Mouse (Mus musculus) kidney, embryonic 16.5 days (tissue): Measurements from ENCODE around the gene Tarbp1. TPM values are rescaled to one million over a fixed set of nuclear protein-coding genes. Genes with fewer than 3 reads are reported as not detected.
"Not testable (repeated sequence)": the region's sequence is repeated elsewhere in the genome, so short reads cannot be mapped to it uniquely, and the experiment has no call there.

Experiments
- ATAC-seq: fragments of 200-750 bp; cut with Nextera tagmentation; 2 replicates; pipeline ENCODE4 v1.8.0; 2017; ENCODE audit warnings: moderate TSS enrichment; ENCODE audit not compliant: low FRiP score, low TSS enrichment
- H3K27ac ChIP-seq: fragments of 300-500 bp; sonication (generic); 2 replicates; pipeline ENCODE4 v1.5.1; 2014; ENCODE audit warnings: low read length
- H3K27me3 ChIP-seq: fragments of 300-500 bp; sonication (generic); 2 replicates; pipeline ENCODE4 v1.6.1; 2014; ENCODE audit warnings: low read length, control low read depth, mixed read lengths; ENCODE audit not compliant: insufficient read depth
- H3K36me3 ChIP-seq: fragments of 300-500 bp; sonication (generic); 2 replicates; pipeline ENCODE4 v1.6.1; 2014; ENCODE audit warnings: low read length, control low read depth, mixed read lengths; ENCODE audit not compliant: insufficient read depth
- H3K4me1 ChIP-seq: fragments of 300-500 bp; sonication (generic); 2 replicates; pipeline ENCODE4 v1.6.1; 2014; ENCODE audit warnings: low read length, control low read depth, mixed read lengths; ENCODE audit not compliant: insufficient read depth
- H3K4me2 ChIP-seq: fragments of 300-500 bp; sonication (generic); replicated peaks from 2 replicates; pipeline ENCODE4 v1.6.1; 2014; ENCODE audit warnings: low read depth, low read length
- H3K4me3 ChIP-seq: fragments of 300-500 bp; sonication (generic); 2 replicates; pipeline ENCODE4 v1.5.1; 2014; ENCODE audit warnings: mild to moderate bottlenecking, low read length
- H3K9ac ChIP-seq: fragments of 300-500 bp; sonication (generic); replicated peaks from 2 replicates; pipeline ENCODE4 v1.6.1; 2014; ENCODE audit warnings: low read length
- H3K9me3 ChIP-seq: fragments of 300-500 bp; sonication (generic); 2 replicates; pipeline ENCODE4 v1.6.1; 2016; ENCODE audit warnings: low read length, control low read depth
- WGBS: fragments of 180-500 bp; shearing (Covaris S2); extraction: QIAGEN DNeasy Blood & Tissue Kit; methylation state at CpG from one replicate; pipeline ENCODE4 v1.1.7; 2014; 5-methylcytosine and 5-hydroxymethylcytosine counted together
- polyA plus RNA-seq: library from polyadenylated mRNA; unstranded; fragments of >200 nt; fragmentation: Nextera tagmentation; extraction: Ambion mirVana; gene quantifications from 2 replicates; pipeline ENCODE4 v1.2.1, GENCODE M21; 2015

Tarbp1 gene
- polyA plus RNA-seq, 1 experiment from 2014 or later = 3.1 TPM

DNA sequence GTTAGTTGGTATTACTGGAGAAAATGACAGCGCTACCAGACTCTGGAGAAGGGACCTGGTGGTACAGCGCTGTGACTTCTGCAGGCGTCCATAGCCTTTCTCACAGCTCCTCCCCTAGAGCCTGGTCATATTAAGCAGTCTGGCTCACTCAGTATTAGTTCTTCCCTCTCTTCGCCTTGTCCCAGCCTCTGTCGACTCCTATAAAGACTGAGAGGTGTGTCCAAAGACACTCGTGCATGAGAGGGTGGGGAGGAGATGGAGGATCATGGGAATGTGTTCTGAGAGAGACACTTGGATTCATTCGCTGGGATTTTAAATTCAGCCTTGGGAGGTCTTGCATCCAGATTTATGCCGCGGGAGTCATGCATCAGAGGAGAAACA is 52.0 kb downstream of the Tarbp1 start:
- Histone ChIP-seq H3K27me3 (no peaks in the 10 kb centered on the region), H3K36me3 (peaks cover 18% of the 10 kb centered on the region), H3K4me2 (peak overlapping the region; percentile 72), H3K27ac (peak overlapping the region; percentile 71), H3K4me1 (peaks cover 8% of the 10 kb centered on the region), H3K9me3 (no peaks in the 10 kb centered on the region), H3K4me3 (peak overlapping the region; percentile 73), H3K9ac (peak overlapping the region; percentile 82)
- 6% methylated on average over 9 of the region's 9 CpGs for WGBS
- ATAC-seq = peak; percentile 70

DNA sequence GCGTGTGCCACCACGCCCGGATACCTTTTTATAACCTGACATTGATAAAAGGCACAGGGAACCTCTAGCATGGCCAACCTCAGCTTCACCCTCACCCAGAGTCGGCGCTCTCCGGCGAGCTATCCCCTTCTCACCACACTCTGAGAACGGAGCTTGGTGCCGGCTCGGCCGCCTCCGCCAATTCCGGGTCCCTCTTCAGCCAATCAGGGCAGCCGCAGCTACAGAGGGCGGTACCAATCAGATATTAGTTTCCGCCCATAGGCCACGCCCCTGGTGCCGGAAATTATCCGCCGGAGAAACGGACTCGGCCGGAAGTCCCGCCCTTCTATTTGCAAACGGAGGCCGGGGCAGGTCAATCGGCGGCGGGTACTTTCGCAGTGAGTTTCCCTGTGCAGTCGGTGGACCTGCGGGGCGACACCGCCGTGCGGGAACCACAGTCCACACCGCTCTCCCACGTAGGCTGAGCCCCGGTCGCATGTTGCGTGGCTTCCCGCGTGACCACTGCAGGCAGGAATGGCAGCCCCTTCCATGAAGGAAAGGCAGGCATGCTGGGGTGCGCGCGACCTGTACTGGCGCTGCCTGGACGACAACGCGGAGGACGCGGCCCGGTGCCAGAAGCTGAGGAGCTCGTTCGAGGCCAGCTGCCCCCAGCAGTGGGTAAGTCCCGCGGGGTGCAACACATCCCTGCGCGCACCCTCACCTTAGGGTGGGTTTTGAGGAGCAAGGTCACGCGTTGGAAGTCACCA is 52.5 kb downstream of the Tarbp1 start, which contains the start of gene Coa6:
TSS of gene Coa6 (plus strand) at position 342 of the 746 bp plus-strand sequence.
- Histone ChIP-seq H3K27me3 (no peaks in the 10 kb centered on the region), H3K4me3 (peak within 1 kb of the TSS; percentile 73), H3K4me2 (peak within 1 kb of the TSS; percentile 72), H3K4me1 (peaks cover 8% of the 10 kb centered on the region), H3K36me3 (peaks cover 15% of the 10 kb centered on the region), H3K9me3 (no peaks in the 10 kb centered on the region), H3K27ac (peak within 1 kb of the TSS; percentile 71), H3K9ac (peak within 1 kb of the TSS; percentile 82)
- ATAC-seq = peak; percentile 99
- under 1% methylated on average over 61 of the region's 61 CpGs for WGBS

DNA sequence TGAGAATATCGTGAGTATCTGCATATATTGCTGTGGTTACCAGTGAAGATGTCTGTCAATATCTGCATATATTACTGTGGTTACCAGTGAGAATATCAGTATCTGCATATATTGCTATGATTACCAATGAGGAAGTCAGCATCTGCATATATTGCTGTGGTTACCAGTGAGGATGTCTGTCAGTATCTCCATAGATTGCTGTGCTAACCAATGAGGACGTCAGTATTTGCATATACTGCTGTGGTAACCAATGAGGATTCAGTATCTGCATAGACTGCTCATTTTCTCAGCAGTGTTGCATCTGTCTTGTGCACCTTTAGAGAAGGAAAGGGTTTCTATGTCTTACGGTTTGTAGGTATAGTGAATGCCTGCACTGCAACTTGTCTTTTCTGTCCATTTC is 54.0 kb downstream of the Tarbp1 start:
- WGBS = 77% methylated on average over 3 of the region's 3 CpGs
- H3K27ac ChIP-seq = no peak overlapping the region
- H3K4me3 ChIP-seq = no peak overlapping the region
- no peak overlapping the region for H3K4me2 ChIP-seq
- ATAC-seq = no peak
- no peaks in the 10 kb centered on the region for H3K27me3 ChIP-seq
- peaks cover 2% of the 10 kb centered on the region; the same call in 1 of the 2 replicates for H3K36me3 ChIP-seq
- H3K9ac ChIP-seq = no peak overlapping the region
- peaks cover 8% of the 10 kb centered on the region for H3K4me1 ChIP-seq
- H3K9me3 ChIP-seq = no peaks in the 10 kb centered on the region

DNA sequence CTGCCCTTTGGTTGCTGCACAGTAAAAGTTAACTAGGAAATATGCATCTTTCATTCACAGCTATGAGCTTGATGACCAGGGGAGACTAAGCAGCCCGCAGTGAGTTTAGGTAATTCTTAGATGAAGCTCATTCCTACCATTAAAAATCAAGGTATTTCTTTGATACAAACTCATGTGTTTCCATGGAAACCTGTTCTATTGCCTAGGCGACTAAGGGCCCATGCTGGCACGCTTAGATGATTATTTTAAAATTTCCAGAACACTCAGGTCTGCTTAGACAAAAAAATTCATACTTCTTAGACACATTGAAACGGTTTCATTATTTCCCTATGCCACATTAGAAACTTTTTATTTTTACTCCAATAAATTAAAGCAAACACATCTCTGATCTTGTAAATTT is 69.8 kb downstream of the Tarbp1 start:
- Histone ChIP-seq H3K9me3 (no peaks in the 10 kb centered on the region), H3K27ac (no peak overlapping the region), H3K27me3 (no peaks in the 10 kb centered on the region), H3K4me2 (no peak overlapping the region), H3K4me1 (no peaks in the 10 kb centered on the region), H3K36me3 (no peaks in the 10 kb centered on the region), H3K4me3 (no peak overlapping the region), H3K9ac (no peak overlapping the region)
- 74% methylated on average over 4 of the region's 4 CpGs for WGBS
- no peak for ATAC-seq

DNA sequence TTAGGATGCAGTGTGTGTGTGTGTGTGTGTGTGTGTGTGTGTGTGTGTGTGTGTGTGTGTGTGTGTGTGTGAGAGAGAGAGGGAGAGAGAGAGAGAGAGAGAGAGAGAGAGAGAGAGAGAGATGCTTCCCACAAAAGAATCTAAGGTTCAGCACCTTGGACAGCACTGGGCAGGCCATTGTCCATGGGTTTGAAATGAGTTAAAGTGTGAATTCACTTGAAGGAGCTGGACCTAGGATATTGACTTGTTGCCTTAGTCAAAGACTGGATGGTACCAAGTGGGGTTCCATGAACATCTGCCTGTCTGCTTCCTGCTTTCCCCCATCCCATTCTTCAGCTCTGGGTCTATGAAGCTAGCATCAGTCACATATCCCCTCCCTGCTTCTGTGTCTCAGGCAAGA is 70.3 kb downstream of the Tarbp1 start:
- H3K9ac ChIP-seq, H3K36me3 ChIP-seq, H3K9me3 ChIP-seq, H3K4me2 ChIP-seq, H3K27ac ChIP-seq, H3K4me3 ChIP-seq, ATAC-seq, H3K27me3 ChIP-seq, H3K4me1 ChIP-seq: not testable (repeated sequence)

DNA sequence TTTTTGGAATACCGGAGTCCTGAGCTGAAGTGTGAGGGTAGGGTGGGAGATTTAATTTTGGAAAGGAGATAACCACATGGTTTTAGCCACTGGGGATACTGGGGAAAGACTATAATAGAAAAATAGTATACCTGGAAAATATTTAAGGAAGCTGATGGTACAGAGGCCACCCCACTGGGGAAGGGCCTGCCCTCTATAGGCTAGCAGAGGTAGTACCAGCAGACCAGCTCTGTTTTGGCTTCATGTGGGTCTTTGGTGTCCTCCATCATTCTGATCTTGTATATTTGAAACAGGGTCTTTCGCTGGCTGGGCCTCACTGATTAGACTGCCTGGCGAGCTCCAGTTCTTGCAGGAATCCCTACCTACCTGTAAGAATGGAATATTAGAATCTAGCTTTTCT is 76.5 kb downstream of the Tarbp1 start:
- H3K4me1 ChIP-seq = no peaks in the 10 kb centered on the region
- no peak overlapping the region for H3K9ac ChIP-seq
- H3K27ac ChIP-seq = no peak overlapping the region
- H3K36me3 ChIP-seq = no peaks in the 10 kb centered on the region
- no peaks in the 10 kb centered on the region for H3K27me3 ChIP-seq
- no peaks in the 10 kb centered on the region for H3K9me3 ChIP-seq
- no peak overlapping the region for H3K4me2 ChIP-seq
- H3K4me3 ChIP-seq = no peak overlapping the region
- no peak for ATAC-seq
- 76% methylated on average over 3 of the region's 3 CpGs for WGBS

DNA sequence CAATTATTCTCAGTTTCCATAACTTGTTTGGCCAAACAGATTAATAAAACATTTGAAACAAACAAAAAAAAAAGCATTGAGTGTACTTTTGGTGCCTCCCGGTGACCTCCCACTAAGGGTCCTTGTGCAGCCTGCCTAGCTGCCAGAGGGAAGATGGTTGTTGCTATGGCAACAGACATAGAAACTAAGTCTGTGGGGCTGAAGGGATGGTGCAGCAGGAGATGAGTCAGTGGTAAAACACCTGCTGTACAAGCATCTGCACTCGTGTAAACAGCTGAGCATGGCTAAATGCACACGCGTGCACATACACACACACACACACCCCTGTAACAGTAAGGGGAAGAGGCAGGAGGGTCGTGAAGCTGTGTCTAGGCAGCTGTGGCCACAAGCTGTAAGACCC is 78.9 kb downstream of the Tarbp1 start:
- 74% methylated on average over 5 of the region's 5 CpGs for WGBS
- H3K27me3 ChIP-seq = no peaks in the 10 kb centered on the region
- H3K9me3 ChIP-seq = no peaks in the 10 kb centered on the region
- no peak overlapping the region for H3K4me3 ChIP-seq
- no peak overlapping the region for H3K9ac ChIP-seq
- no peak overlapping the region for H3K4me2 ChIP-seq
- no peaks in the 10 kb centered on the region for H3K36me3 ChIP-seq
- no peak for ATAC-seq
- no peaks in the 10 kb centered on the region for H3K4me1 ChIP-seq
- no peak overlapping the region for H3K27ac ChIP-seq

DNA sequence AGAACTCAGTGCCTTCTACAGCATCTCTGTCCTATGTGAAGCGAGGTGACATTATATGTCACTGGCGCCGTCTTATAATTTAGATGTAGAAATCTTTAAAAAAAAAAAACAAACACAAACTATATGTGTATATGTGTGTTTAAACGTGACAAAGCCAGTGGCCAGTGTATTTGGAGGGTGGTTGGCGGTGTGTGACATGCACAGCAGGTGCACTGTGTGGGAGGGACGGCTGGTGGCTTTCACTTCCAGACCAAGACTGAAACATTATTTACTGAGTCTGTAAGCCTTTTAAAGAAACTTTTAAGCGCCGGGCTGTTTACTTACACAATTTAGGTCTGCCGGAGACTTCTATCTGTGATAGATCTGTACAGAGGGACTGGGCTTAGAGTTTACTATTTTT is 79.5 kb downstream of the Tarbp1 start:
- Histone ChIP-seq H3K9me3 (no peaks in the 10 kb centered on the region), H3K27me3 (no peaks in the 10 kb centered on the region), H3K4me2 (no peak overlapping the region), H3K36me3 (no peaks in the 10 kb centered on the region), H3K4me1 (no peaks in the 10 kb centered on the region), H3K4me3 (no peak overlapping the region), H3K9ac (no peak overlapping the region), H3K27ac (no peak overlapping the region)
- WGBS = 63% methylated on average over 9 of the region's 9 CpGs
- no peak for ATAC-seq

DNA sequence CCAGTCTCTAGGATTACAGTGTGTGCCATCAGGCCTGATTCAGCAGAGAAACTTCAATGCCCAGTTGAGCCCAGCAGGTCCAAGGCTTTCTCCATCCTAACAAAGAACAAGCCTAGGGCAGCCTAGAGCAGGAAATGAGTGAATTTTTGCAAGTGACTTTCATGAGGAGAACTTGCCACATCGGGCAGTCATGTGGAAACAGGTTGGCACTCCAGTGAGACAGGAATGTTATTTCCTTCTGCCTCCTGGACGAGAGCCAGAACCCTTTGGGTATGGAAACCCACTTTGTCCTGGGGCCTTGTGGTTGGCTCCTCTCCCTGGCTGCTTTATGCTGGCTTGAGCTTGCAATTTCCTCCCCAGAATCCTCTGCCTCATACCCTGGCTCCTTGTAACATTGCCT is 83.3 kb downstream of the Tarbp1 start:
- Histone ChIP-seq H3K27me3 (no peaks in the 10 kb centered on the region), H3K9ac (no peak overlapping the region), H3K9me3 (no peaks in the 10 kb centered on the region), H3K27ac (peak overlapping the region; percentile 35; the same call in 1 of the 2 replicates), H3K4me2 (no peak overlapping the region), H3K4me1 (no peaks in the 10 kb centered on the region), H3K36me3 (no peaks in the 10 kb centered on the region), H3K4me3 (no peak overlapping the region)
- ATAC-seq = peak; percentile 49; the same call in 1 of the 2 replicates
- WGBS = 44% methylated on average over 2 of the region's 2 CpGs

DNA sequence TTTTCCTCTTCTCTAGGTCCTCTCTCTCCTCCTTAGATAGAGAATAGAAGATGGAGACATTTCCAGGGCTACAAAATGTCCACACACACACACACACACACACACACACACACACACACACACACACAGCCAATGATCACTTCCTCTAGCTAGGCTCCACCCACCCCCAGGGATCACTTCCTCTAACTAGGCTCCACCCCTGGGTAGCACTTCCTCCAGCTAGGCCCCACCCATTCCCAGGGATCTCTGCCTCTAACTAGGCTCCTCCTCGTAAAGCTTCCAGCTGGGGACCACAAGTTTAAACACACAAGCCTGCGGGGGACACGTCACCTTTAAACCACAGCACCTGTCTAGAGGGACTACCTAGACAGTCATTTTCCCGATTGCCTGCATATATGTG is 87.3 kb downstream of the Tarbp1 start:
- no peaks in the 10 kb centered on the region for H3K9me3 ChIP-seq
- H3K9ac ChIP-seq = no peak overlapping the region
- no peak for ATAC-seq
- H3K4me2 ChIP-seq = no peak overlapping the region
- no peak overlapping the region for H3K27ac ChIP-seq
- H3K36me3 ChIP-seq = no peaks in the 10 kb centered on the region
- 89% methylated on average over 4 of the region's 4 CpGs for WGBS
- no peaks in the 10 kb centered on the region for H3K27me3 ChIP-seq
- no peak overlapping the region for H3K4me3 ChIP-seq
- H3K4me1 ChIP-seq = no peaks in the 10 kb centered on the region
